Mouse (Mus musculus) gastrocnemius, postnatal 4 days (tissue): ENCODE results near the gene Fdx1. TPM values are rescaled to one million over a fixed set of nuclear protein-coding genes. Genes with fewer than 3 reads are reported as not detected.
A peak's percentile ranks its signal among the peaks of the same experiment; 100 is the strongest.

Experiments used
- DNase-seq, 2 experiments: peaks; one replicate each; pipeline ENCODE4 v3.0.0; 2021 to 2022; ENCODE audit warnings: low spot score in 2 of 2, mixed read lengths in 2 of 2
- total RNA-seq, 2 experiments: library from RNA; stranded (reverse); gene quantifications; 2 replicates each; pipeline ENCODE4 v1.2.3; 2021

Gene Fdx1
- total RNA-seq, 2 experiments from 2014 or later, result 40.8 to 41.2 TPM

- no peak for DNase-seq
Measured at GRCm38 (mm10) chr9:51964110-51964509, 754 bp upstream of the Fdx1 start.

DNA sequence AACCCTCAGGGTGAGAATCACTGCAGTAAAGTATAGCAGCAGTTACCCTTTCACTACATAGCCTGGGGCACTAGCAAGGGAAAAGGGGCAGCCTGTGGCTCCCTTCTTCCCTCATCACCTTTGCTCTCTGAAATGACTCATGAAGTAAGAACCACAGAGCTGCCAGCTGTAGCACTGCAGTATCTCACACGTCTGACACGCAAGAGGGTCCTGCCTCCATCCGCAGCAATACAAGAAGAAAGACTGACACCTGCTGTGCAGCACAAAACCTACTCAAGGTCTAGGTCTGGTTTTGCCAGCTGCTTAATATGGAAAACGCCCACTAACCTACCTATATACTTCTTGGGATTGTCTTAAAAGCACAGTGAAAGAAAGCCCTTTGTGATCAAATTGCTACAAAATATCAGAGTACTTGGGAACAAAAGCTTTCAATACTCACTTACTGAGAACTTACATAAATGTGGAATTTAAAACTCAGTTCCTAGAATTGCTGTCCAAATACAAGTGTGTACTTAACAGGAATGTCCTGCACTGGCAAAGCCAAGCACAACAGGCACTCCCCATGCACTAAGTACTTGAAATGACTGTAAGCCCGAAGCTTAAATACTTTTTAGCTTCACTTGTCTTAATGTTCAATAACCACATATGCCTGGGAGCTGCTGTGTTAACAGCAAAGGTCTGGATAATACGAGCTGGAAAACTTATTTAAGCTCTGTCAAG is 2.0 kb downstream of the Fdx1 start:
- DNase-seq, result no peak

DNA sequence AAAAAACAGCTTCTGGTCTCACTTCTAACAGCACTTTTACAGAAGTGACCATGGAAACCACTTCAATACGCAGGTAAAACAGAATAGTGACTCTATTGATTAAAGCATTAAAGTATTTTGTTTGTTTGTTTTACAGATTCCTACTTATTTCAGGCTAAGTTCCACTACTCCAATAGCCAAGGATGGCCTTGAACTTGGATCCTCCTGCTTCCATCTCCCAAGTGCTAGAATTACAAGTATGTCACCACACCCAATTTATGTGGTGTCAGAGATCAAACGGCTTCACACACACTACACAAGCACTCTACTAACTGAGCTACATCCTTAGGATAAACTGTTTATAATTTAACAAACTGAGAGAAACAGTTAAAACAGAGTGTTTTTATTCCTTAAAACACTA is 3.0 kb downstream of the Fdx1 start:
- DNase-seq, result no peak

DNA sequence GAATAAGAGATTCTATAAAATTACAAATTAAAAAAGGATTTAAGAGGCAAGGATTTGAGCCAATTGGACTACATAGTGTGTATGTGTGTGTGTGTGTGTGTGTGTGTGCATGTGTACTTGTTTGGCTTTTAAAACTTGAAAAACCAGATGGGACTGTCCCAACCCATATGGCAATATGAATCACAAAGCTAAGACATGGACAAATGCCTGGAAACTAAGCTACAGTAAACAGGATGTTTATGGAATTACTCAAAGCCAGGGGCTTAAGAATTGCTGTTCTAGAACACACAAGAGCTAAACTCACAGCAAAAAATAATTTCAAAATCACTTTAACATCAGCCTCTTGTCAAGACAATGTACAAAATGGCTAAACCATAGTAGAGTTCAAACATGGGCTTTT is 4.4 kb downstream of the Fdx1 start:
- no peak for DNase-seq

GRCm38 (mm10) chr9:51957025-51957424 is 6.3 kb downstream of the Fdx1 start:
- no peak for DNase-seq

DNA sequence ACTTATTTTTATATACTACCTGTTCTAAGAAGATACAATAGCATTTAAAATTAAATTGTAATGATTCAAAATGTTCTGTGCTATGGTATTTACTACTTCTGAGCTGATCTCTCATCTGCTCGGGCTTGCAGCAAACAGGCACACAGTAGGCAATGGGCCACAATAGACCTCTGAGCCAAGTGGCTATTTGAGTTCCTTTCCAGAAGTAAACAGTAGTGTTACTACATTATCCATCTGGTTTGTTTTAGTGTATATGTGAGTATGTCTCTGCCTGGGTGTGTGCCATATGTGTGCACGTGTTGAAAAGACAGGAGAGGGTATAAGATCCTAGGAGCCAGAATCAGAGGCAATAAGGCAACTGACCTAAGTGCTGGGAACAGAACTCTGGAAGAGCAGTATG is 6.9 kb downstream of the Fdx1 start:
- DNase-seq, result no peak

DNA sequence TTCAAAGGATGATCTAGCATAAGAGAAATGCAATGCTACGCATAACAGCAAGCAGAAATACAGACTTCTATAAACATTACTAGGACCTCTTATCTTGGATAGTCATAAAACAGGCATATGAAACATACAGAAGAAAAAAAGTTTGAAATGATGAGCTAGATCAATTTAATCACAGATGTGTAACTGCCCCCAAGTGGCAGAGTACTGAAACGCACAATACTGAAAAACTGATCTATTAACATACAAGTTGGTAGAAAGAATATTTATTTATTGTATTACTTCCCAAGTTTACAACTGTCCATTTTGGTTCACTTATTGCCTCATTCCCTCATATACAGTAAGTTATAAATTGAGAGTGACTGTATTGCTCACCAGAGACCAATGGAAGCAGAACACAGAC is 12.0 kb downstream of the Fdx1 start:
- DNase-seq, result no peak

DNA sequence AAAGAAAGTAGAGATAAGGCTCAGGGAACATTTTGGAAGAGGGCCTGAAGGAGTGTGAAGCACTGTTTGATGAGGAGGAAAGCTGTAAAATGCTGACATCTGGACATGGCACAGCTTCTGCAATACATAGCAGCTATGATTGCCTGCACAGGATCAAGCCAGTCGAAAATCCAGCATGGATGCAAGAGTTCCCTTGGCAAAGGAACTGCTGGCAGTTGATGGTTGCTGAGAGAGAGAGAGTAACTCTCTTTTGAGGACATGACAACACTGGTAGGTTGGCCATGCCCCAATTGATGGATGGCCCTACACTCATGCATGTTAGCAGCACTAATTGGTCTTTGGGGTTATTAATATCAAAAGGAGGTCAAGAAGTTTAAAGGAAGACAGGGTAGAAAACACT is 12.7 kb downstream of the Fdx1 start:
- no peak for DNase-seq

DNA sequence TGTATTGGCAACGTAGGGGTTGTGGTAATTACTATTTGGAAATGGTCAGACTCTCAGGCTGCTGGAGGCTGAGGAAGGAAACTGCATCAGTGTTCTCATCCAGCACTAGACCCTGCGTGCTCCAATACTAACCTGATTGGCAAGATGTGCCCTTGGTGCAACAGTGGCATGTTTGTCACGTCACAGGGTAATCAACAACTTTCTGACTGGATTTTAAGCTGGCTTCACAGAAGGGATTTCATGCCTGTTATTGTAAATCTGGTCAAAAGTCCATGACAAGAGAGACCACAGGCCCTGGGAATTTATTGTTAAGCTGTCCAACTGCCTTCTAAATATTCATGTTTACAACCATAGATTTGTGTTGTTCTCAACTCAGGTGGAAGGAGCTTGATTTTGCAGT is 13.1 kb downstream of the Fdx1 start:
- DNase-seq, result no peak

GRCm38 (mm10) chr9:51943934-51944333 is 19.4 kb downstream of the Fdx1 start:
- no peak for DNase-seq

DNA sequence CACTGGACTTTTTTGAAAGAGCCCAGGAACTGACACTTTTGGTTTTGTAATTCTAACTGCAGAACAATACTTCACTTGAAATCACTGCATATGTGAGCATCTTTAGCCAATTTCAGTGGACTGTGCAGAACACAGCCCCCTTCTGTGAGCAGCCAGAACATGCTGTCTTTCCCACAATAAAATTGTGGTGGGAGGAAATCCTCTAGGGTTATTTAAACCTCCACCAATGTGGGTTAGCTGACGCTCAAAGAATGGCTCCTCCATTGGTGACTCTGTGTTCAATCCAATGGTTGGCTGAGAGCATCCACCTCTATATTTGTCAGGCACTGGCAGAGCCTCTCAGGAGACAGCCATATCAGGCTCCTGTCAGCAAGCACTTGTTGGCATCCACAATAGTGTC is 28.7 kb downstream of the Fdx1 start:
- DNase-seq, result no peak

- DNase-seq, result no peak
Measured at GRCm38 (mm10) chr9:51931997-51932396, 31.4 kb downstream of the Fdx1 start.

DNA sequence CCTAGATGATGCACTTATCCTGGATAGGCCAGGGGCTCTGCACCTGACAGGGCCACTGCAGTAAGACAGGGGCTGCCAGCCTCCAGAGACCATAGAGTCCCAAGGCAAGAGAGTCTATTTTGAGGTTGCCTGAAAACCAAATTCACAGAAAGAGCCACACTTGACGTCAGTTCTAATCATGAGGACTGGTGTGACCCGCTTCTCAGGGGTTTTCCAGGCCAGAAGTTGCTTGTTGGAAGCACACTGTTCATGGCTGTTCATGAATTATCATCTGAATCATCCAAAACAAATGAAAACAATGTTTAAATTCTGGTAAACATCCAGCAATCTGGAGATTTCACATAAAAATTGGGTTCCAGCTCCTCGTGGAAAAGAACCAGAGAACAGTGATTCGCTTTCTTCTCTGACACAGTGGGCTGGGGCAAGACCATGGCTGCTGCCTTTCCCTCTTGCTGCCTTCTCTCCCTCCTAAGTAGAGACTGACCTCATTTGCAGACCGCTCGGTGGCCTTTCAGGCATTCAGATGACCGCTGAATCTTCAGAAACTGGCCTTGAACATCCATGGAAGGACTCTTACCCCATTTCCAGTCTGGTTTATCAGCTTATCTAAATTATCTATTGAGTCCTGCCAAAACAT is 32.2 kb downstream of the Fdx1 start:
- DNase-seq, result no peak

- DNase-seq, result no peak
Measured at GRCm38 (mm10) chr9:51929972-51930371, 33.4 kb downstream of the Fdx1 start.

DNA sequence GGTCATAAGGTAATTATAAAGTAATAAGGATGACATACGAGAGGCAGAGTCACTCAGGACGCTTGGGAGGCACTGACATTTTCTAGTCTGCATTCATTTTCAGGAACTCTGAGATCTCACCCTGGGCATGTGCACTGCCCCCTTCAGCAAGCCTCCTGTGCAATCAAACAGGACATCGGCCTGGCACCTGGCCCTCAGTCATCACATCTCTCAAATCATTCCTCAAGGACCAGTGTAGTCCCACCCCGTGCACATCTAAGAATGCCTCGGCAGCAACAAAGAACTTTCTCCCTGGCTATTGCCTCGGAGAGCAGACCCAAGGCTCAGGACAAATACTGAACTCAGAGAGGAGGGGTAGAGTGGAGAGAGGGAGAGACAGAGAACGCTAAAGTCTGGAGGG is 34.7 kb downstream of the Fdx1 start:
- no peak for DNase-seq

GRCm38 (mm10) chr9:51928116-51928515 is 35.2 kb downstream of the Fdx1 start:
- DNase-seq, result peak in 1 of 2 experiments; percentile 58

GRCm38 (mm10) chr9:51927680-51928079 is 35.7 kb downstream of the Fdx1 start:
- DNase-seq, result no peak

GRCm38 (mm10) chr9:51926629-51927028 is 36.7 kb downstream of the Fdx1 start:
- no peak for DNase-seq

- no peak for DNase-seq
Measured at GRCm38 (mm10) chr9:51924551-51925081, 38.7 kb downstream of the Fdx1 start.

- DNase-seq, result no peak
Measured at GRCm38 (mm10) chr9:51922756-51923155, 40.6 kb downstream of the Fdx1 start.

- DNase-seq, result no peak
Measured at GRCm38 (mm10) chr9:51915580-51915979, 47.8 kb downstream of the Fdx1 start.

GRCm38 (mm10) chr9:51914481-51915120 is 48.8 kb downstream of the Fdx1 start:
- no peak for DNase-seq
